Mouse (Mus musculus) spleen, postnatal 14 days (tissue): ENCODE measurements around the gene Atp6v1e2.

Experiments used
- DNase-seq, 2 experiments: peaks; one replicate each; pipeline ENCODE4 v3.0.0; 2021 to 2022; ENCODE audit warnings: low spot score in 2 of 2

Atp6v1e2 gene

DNA sequence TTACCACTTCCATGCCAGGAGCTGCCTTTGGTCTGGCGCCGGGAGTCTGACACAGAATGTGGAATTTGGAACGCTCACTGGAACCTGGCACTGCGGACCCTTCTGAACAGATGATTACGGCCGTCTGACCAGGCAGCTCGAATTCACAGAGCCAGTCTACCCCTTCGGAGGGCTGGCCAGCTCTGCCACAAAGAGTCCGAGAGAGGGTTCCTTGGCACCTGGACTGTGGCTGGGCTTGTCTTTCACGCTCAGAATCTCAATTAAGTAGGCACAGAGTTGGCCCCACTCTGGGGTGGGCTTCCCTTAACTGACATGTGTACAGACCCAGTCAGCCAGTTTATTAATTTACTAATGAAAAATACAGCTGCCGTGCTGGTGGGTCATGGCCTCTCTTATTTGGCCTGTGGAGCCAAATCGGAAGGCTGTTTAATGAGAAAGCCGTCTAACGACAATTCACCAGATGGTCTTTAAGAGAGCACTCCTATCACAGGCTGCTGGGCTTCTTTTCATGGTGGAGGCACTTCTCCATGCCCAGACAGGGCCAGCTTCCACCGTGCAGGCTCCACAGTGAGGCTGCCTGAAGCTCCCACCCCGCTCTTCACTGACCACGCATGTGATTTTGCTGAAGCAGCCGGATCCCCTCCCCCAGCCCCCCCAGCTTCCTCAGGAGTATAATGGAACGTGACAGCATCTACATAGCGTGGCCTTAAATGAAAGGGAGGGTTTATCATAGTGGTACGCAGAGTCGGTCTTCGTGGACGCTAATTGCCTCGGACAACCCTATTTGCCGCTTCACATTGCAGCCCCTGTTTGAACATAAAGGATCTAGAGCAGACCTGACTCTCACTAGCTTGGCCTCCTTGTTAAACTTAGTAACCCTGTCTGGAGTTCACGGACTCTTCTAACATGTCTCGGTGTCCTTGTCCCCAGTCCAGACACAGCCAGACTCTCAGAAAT is at the start of gene Atp6v1e2:
Atp6v1e2 (minus strand) TSS at position 58 of the 957 bp plus-strand sequence.
- no peak for DNase-seq

DNA sequence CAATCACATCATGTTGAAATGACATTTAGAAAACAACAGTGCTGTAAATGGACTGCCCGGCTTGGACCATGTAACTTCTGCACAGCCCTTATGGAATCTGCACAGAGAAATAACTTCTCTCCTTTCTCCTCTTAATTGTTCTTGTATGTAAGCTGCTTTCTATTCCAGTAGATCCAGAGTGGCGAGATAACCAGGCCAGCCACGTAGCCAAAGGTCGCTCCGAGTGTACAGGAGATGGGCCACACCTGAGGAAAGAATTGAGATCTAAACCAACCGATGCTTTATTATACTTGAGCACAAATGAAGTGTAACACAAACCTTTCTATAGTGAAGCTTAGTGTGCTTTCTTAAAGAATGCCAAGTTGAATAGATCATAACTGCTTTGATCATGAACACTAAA is 49.6 kb upstream of the Atp6v1e2 start:
- no peak for DNase-seq

DNA sequence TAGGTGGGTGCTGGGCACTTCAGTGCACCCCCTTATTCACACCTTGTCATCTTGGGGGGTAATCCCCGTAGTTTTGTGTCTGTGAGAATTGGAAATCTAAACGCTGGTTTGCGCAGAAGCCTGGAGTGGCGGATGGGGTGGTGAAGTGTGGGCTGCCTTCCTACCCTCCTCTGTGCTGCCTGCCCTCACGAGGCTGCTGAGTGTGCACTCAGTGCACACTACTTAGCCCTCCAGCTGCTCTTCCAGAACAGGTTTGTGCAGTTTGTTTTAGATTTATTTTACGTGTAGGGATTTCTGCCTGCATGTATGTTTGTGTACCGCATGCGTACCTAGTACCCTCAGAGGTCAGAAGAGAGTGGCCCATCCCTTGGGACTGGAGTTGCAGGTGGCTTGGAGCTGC is 43.6 kb upstream of the Atp6v1e2 start:
- no peak for DNase-seq

DNA sequence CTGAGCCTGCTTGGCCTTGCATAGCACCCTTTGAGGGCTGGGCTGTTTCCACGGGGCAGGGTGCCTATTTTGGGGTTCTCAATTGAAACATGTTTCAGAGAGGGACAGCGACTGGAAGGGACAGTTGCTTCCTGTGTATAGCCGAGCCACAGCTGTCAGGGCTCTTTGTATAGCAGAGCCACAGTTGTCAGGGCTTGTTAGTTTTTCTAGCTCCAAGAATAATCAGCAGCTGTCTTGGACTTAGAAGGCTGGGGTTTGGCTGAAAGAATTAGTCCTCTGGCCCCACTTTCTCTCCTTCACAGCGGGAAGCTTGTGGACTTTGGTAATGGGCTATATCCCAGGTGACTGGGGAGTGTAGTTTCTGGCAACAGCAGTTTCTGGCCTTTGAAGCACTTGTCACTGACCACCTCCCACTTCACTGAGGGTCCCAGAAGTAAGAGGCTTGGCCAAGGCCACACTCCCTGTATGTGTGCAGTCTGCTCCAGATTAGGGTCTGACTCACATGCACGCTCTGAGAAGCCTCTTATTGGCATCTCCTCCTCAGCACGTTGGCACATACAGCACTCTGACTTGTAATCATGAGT is 41.0 kb upstream of the Atp6v1e2 start:
- DNase-seq, result no peak

DNA sequence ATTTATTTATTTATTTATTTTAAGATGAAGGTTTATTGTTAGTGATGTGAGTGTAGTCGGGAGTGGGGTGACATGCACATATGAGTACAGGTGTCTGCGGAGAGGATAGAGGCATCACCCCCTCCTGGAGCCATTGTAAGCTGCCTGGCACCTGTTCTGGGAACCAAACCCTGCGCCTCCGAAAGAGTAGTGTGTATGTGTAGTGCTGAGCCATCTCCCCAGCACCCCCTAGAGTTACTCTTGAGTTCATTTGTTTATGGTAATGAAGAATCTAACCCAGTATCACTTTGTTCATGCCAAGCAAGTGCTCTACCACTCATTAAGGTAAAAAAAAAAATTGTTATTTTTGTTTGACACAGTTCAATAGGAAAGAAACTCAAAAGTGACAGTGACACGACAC is 40.5 kb upstream of the Atp6v1e2 start:
- no peak for DNase-seq

DNA sequence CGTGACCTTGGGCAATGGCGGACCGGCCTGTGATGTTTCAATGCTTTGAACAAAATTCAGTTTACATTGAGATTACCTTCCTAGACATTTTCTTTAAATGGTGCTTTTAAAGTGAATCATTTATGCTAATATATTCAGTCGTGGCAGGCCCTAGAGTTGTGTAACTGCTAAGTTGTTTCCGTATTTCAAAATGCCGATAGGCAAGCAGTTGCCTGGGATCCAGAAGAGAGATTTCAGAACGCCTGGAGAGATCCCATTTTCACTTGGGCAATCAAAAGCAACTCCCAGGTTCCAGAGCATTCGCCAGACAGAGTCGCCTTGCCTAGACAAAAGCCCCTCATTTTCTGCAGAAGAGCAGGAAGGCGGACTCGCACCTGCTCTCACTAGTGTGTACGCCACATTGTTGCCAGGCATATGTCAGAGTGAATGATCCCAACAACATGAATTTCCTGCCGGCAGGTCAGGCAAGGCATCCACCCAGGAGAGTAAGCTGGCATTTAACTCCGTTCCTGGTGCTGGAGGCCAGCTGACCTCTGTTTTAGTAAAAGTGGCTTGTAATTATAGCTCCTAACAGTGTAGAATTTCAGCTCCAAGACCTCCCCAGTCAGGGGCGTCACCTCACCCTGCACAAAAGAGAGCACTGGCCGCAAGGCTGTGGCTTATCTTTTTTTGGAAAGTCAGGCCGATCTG is 38.9 kb upstream of the Atp6v1e2 start:
- DNase-seq, result no peak

DNA sequence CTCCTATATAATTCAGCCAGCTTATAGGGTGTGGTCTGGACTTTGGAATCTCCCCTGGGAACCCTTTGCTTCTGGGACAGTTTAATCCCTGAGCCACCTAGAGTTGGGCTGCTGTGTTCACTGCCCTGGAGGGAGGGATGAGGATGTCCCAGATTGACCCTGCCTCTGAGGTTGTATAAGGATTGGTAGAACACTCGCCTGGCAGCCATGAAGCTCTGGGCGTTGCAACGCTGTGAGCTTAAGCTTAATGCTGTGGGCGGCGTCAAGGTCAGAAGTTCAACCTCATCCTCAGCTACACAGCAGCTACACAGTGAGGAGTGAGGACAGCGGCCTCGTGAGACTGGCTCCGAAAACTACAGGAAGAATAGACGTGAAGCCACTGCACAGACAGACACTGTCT is 34.8 kb upstream of the Atp6v1e2 start:
- DNase-seq, result no peak

DNA sequence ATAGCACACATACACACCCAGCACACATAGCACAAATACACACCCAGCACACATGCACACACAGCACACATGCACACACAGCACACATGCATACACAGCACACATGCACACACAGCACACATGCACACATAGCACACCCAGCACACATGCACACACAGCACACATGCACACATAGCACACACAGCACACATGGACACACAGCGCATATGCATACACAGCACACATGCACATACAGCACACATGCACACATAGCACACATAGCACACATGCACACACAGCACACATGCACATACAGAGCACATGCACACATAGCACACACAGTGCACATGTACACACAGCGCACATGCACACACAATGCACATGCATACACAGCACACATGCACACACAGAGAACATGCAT is 34.0 kb upstream of the Atp6v1e2 start:
- DNase-seq, result no peak

DNA sequence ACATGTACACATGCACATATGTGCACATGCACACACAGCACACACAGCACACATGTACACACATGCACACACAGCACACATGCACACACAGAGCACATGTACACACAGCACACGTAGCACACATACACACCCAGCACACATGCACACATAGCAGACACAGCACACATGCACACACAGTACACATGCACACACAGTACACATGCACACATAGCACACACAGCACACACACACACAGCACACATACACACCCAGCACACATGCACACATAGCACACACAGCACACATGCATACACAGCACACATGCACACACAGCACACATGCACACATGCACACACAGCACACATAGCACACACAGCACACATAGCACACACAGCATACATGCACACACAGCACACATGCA is 33.5 kb upstream of the Atp6v1e2 start:
- DNase-seq, result no peak

DNA sequence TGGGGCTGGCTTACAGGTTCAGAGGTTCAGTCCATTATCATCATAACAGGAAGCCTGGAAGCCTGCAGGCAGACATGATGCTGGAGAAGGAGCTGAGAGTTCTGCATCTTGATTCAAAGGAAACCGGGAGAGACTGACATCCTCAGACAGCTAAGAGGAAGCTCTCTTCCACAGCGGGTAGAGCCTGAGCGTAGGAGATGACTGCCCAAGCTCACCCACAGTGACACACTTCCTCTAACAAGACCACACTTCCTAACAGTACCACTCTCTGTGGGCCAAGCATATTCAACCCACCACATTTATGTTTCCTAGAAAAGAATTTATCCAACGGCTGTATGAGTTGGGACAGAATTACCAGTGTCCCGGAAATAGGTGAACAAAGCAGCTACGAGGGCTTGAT is 30.8 kb upstream of the Atp6v1e2 start:
- no peak for DNase-seq

DNA sequence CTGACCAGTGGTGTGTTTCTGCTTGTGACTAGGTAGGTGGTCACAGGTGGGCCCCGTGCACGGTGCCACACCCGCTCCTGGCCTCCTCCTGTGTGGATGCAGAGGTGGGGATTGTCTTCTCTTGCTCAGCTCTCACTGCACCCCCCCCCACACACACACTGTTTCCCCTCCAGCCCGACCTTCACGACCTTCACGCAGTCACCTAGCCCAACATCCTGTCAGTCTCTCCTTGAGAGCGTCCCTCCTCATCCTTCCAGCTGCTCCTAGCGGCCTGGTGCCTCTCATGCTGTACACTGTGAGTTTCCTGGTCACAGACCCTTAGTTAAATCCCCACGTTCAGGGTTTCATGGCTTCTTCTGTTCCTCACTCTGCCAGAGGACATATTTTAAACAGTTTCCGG is 28.7 kb upstream of the Atp6v1e2 start:
- no peak for DNase-seq

DNA sequence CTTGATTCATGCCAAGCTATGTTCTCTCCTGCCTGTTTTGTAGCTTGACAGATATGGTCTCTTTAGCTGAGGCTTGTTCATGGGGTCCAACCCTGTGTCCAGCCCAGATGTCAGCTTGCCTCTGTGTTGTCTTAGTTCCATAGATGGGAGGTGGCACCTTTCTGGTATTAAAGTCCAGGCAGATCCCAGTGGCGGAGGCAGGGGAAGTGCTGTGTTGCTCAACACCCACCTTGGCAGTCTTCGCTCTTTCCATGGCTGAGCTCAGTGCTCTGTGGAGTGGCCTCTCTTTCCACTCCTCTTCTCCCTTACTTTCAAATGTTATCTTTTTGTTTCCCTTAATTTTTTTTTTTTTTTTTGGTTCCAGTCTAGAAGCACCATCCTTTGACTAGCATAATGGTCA is 25.4 kb upstream of the Atp6v1e2 start:
- DNase-seq, result no peak

DNA sequence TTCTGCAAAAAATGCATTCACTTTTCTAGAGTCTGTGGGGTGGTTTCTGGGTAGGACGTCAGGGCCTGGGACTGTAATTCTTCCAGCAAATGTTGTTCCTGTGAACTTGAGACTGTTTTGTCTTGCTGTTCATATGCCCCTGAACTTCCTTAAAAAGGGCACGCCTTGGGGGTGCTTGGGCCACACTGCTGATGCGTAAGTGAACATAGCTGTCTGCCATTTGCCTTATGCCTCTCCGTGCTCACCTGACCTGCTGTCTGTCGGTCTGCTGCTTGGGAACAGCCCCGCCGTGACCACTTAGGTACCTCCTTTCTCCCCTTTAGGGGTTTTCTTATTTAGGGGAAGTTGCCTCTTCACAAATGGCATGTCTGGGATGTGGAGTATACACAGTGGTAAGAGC is 24.2 kb upstream of the Atp6v1e2 start:
- DNase-seq, result no peak

DNA sequence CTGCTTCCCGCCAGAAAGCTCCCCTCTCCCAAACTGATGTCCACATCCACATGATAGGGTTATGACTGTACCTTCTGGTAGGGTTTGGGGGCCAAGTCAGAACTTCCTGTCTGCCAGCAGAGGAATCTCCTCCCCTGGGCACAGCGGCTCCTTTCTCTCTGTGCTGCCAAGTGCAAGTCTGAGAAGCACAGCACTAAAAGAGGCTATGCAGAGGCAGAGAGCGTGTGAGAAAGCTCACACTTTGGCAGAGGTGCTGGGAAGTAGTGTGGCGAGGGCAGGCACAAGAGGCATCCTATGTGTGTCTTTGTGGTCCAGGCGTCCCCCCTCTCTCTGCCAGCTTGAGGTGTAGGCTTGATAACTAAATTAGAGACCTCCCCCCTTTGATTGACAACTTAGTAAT is 23.3 kb upstream of the Atp6v1e2 start:
- DNase-seq, result no peak

DNA sequence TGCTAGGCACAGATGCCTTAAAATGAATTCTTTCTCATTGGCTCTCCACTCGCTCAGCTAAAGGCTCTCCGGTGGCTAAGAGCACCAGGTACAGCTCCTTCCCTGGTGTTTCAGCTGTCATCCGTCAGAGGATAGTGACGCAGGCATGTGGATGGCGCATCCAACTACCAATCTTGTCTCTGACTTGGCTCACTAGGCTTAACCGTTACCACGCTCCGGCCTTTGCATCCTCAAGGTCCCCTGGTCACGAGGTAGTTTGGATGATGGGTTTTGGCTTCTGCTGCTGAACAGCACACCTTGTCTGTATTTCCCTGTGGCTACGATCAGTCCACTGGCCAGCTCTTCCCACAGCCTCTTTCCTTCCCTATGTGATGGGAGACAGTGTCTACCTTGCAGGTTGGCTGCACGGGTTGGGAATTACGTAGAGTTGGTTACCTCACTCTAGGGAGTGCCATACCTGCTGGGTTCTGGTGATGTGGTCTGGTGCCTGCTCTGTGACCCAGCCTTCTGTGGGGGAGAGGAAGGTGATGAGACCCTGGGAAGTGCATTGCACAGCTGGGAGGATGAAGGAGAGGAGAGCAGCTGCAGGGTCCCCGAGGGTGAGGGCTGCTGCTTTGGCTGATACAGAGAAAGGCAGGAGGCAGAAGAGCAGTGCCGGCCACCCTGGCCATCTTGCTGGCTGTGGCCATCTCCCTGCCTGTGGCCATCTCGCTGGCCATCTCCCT is 22.5 kb upstream of the Atp6v1e2 start:
- DNase-seq, result no peak

DNA sequence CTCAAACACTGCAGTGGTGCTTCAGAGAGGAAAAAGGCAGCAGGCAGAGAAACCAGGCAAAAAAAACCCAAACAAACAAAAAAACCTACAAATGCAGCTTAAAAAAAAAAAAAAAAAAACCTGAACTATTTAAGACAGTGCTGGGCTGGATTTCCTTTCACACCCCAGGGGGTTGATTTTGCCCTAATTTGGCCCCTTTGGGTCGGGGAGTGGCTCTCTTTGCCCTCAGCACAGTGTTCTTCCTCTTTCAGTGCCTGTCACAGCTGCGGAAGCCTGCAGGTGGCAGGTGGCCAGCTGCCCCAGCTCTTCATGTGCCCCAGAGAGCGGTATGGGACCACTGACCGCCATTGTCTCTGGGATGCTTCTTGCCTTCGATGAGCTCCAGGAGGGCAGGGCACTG is 21.9 kb upstream of the Atp6v1e2 start:
- peak; percentile 42 to 65 for DNase-seq

DNA sequence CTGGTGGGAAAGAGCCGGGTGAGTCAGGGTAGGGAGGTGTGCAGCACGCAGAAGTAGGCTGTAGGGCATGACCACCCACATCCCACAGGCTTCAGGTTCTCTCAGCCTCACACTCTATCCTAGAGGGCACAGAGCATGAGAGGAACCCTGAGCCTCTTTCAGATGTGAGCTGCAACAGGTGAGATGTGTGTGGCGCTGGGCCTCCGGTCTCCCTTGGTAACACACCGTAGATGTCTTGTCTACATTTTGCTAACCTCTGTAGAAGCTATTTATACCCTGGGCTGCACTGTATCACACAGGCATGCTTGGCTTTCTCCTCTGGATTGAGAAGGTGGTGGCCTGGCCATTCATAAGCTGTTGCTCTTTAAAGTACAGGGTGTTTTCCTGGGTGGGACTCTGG is 20.9 kb upstream of the Atp6v1e2 start:
- DNase-seq, result no peak

DNA sequence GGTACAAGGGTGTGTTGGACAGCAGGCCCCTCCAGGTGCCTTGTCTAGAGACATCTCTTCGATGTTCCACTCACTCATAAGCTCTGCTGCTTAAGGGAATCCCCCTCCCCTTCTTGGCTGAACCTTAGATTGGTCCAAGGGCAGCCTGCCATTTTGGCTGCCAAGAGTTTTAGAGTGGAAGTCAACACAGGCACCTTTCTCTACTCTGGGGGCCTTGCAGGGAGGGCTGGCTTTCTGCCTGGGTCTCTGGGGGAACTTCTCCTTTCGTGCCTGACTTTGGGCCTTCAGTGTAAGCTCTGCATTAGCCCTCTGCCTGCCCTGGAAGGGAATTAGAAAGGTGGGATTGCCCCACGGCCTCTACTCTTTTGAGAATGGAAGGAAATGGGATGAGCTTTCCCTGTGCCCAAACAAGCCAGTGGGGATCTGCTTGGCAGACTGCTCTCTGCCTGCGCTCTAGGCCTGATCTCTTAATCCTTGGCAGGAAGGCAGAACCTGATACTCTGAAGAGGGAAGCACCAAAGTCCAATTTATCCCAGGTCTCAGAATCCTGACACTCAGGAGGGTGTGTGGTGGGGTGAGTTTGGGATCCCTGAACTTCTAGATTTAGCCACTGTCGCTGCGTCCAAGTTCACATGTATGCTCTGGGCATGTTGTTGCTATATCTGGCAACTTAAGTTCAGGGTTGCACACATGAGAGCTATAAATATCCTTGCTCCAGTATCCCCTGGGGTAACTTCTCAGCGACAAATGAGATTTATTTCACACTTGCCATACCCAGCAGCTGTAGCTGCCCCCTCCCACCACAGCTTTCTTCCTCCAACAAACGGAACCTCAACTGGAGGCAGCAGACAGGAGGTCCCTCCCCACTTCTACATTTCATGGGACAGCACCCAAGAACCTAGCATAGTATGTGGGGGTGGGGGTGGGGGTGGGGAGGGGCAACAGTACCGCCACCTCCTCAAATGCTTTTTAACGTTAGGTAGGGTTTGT is 20.1 kb upstream of the Atp6v1e2 start:
- no peak for DNase-seq

DNA sequence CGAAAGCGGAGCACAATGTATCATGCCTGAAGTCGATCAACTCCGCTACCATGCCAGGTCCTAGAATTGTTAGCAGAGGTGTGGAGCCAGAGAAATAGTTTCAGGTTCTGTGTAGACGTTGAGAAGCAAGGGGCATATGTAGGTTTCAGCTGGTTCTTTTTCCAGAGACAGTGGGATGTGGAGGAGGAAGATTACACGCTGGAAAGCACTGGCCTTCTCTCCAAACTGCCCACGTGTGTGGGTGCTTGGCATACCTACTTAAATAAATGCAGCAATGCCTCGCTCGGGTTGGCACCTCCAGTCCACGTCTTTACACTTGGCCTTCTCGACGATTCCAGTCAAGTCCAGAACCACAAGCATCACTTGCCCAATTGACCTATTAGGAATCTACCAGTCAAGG is 19.4 kb upstream of the Atp6v1e2 start:
- DNase-seq, result no peak

DNA sequence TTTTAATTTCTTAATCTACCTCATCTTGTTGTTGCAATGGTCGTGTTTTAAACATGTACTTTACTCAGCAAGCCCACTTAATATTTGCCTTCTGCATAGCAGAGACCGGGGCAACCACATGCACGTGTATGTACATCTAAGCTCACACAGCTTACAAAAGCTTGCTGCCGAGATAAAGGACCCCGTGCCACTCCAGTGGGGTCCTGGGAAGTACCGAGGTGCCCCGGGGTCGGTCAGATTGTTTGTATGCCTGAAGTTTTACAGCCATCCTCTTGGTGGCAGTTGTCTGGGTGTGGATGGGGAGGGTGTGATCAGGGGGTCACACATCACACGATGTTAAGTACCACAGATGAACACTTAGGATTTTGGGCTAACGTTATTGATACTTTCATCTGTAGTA is 18.3 kb upstream of the Atp6v1e2 start:
- no peak for DNase-seq

DNA sequence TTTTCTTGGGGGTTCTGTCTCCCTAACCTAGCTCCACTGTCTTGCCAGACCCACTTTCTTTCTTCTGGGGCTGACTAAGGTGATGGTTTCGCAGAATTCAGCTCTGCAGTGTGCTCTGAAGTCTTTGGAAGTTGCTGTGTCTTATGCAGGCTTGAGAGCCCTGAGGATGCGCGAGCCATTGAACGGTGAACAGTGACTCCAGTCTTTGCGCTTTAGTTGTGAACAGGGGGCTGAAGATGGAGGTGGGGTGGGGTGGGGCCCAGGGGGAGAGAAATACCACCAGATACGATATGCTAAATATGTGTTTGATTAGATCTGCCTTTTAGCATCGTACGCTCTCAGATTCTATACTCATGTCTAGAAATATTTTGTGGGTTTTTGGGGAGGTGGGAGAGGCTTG is 17.4 kb upstream of the Atp6v1e2 start:
- no peak for DNase-seq
